Mouse (Mus musculus): ENCODE measurements around the gene Plin3. TPM values are rescaled to one million over a fixed set of nuclear protein-coding genes. Genes with fewer than 3 reads are reported as not detected.

The Plin3 gene
- total and polyA plus RNA-seq, 3 experiments = 6.6 to 13.1 TPM; not detected in 1

DNA sequence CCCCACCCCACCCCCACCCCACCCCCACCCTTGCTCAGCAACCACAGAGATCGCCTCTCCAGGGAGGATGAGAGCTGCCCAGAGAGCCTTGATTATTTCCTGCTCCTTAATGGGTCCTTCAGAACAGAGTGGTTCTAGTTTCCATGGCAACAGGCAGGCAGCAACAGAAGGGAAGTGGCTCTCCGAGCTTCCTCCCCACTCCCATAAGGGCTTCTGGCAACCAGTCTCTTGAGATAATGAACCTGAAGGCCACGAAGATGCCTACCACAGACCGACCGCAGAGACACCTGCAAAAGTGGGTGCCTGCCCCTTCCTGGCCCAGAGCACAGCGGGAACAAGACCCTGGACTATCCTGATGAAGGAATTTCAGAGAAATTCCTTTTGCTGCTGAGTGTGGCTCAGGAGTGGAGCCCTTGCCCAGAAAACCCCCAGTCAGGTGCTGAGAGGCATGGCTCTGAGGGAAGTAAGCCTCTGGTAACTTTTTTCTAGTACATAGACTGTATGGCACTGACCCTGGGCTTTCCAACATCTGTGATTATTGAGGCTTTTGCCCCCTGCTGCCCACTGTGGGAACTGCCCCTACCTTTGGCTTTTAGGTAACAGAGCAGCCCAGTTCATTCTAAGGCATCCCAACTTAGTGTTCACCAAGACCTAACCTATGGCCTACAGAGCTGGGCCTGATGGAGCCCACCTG is 41.4 kb downstream of the Plin3 start (continued):
- TF ChIP-seq MAX (IDR thresholded peaks at IDR 0.05; ENCODE audit: low read length) (no peak), POLR2A (IDR thresholded peaks at IDR 0.05; ENCODE audit: control insufficient read depth in 1 of 2, insufficient read depth in 1 of 2, low read depth in 1 of 2, low read length in 2 of 2, poor library complexity in 1 of 2) (no peak), RAD21 (IDR thresholded peaks at IDR 0.05; ENCODE audit: low read depth, low read length) (peak; percentile 54)

DNA sequence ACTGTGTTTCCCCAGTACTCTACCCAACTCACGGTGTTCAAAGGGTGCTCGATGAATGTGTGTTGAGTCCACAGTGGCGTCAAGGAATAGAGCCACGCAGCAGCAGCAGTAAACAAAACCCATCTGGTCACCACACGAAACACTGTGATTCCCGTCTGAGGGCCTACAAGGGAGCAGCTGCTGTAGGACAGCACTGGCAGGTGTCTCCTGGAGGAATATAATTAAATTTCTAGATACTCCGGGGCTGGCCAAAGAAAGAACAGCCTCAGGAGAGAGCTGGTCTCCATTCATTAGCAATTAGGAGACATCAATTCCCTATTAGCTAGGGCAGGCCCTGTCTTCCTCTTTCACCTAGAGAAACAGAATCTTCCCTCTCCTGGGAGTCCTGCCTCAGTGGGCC is 47.1 kb downstream of the Plin3 start:
- H3K4me3 ChIP-seq (ENCODE audit: control insufficient read depth in 1 of 2, insufficient read depth in 1 of 2, low read depth in 2 of 2, low read length in 2 of 2) = no peak overlapping the region
- H3K27ac ChIP-seq (ENCODE audit: control insufficient read depth, low read depth, low read length) = no peak overlapping the region
- no peaks in the 10 kb centered on the region for H3K9me3 ChIP-seq (replicated peaks; ENCODE audit: insufficient read depth, low read length)
- no peaks in the 10 kb centered on the region for H3K36me3 ChIP-seq (ENCODE audit: control insufficient read depth in 1 of 2, insufficient read depth in 2 of 2, low read length in 2 of 2)
- no peaks in the 10 kb centered on the region for H3K4me1 ChIP-seq (ENCODE audit: control insufficient read depth in 1 of 2, insufficient read depth in 2 of 2, low read length in 2 of 2)
- DNase-seq (ENCODE audit: low read depth, low spot score) = no peak
- TF ChIP-seq RAD21 (IDR thresholded peaks at IDR 0.05; ENCODE audit: low read depth, low read length) = no peak
- no peak for TF ChIP-seq CTCF (IDR thresholded peaks at IDR 0.05 in 2 of 3, conservative IDR thresholded peaks at IDR 0.05 in 1 of 3; ENCODE audit: control insufficient read depth in 1 of 3, insufficient read depth in 1 of 3, low read depth in 2 of 3, low read length in 3 of 3, poor library complexity in 1 of 3, severe bottlenecking in 1 of 3)
- no peak for TF ChIP-seq JUND (IDR thresholded peaks at IDR 0.05; ENCODE audit: low read depth, low read length)
- TF ChIP-seq USF2 (IDR thresholded peaks at IDR 0.05; ENCODE audit: borderline replicate concordance in 1 of 2, insufficient read depth in 1 of 2, low read depth in 1 of 2, low read length in 2 of 2) = no peak
- no peak for TF ChIP-seq RCOR1 (IDR thresholded peaks at IDR 0.05; ENCODE audit: low read depth, low read length)
- TF ChIP-seq MYC (IDR thresholded peaks at IDR 0.05; ENCODE audit: low read depth, low read length) = no peak
- no peak for TF ChIP-seq CHD1 (IDR thresholded peaks at IDR 0.05; ENCODE audit: low read depth, low read length)
- H3K27me3 ChIP-seq (ENCODE audit: control insufficient read depth in 1 of 2, insufficient read depth in 2 of 2, low read length in 2 of 2) = peaks cover 3 to 17% of the 10 kb centered on the region in 2 experiments; a peak in 3 of 4 replicates
- no peaks in the 10 kb centered on the region for H3K79me2 ChIP-seq (ENCODE audit: control insufficient read depth, insufficient read depth, low read length, poor library complexity)
- no peak overlapping the region for H3K9ac ChIP-seq (ENCODE audit: control insufficient read depth, low read depth, low read length, poor library complexity, severe bottlenecking)

DNA sequence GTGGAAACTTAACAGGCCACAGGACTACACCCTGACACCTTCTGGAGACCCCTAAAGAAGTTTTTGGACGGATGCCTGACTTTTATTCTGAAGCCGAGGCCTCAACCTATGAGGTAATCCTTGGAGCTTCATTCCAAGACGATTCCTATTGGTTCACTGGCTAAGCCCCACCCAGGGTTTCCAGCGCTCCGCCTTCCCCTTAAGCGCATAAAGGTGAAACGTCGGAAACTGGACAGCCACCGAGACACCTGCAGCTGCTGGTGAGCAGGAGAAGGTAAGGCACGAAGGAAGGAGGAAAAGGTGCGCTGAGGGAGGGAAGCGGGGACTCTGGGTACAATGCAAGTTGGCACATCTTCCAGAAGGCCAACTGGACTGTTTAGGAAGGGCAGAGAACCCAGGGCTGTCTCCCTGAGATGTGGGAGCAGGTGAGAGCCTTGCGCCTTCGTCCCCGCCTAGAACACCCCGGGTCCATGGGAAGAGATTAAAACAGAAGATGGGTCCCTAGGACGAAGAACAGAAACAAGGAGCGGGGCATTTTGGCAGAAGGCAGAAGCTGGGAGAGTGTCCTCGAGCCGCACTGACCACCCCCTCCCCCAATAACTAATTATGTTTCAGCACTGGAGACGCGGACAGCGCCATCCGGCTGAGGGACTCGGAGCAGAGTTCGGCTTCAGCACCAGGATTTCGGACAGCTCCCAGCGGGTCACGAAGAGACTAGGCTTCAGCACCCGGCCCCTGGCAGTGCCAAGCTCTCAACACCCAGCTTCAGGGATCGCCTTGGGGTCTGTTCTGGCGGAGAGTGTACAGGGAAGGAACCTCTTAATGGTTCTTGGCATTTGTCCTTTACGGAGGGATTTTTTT is 50.9 kb downstream of the Plin3 start:
- Histone ChIP-seq H3K36me3 (ENCODE audit: control insufficient read depth in 1 of 2, insufficient read depth in 2 of 2, low read length in 2 of 2) (no peaks in the 10 kb centered on the region), H3K9me3 (replicated peaks; ENCODE audit: insufficient read depth, low read length) (no peaks in the 10 kb centered on the region), H3K79me2 (ENCODE audit: control insufficient read depth, insufficient read depth, low read length, poor library complexity) (no peaks in the 10 kb centered on the region), H3K9ac (ENCODE audit: control insufficient read depth, low read depth, low read length, poor library complexity, severe bottlenecking) (no peak overlapping the region), H3K4me3 (ENCODE audit: control insufficient read depth in 1 of 2, insufficient read depth in 1 of 2, low read depth in 2 of 2, low read length in 2 of 2) (no peak overlapping the region), H3K27ac (ENCODE audit: control insufficient read depth, low read depth, low read length) (no peak overlapping the region), H3K27me3 (ENCODE audit: control insufficient read depth in 1 of 2, insufficient read depth in 2 of 2, low read length in 2 of 2) (peaks cover 0 to 17% of the 10 kb centered on the region in 2 experiments), H3K4me1 (ENCODE audit: control insufficient read depth in 1 of 2, insufficient read depth in 2 of 2, low read length in 2 of 2) (no peaks in the 10 kb centered on the region)
- TF ChIP-seq MXI1 (IDR thresholded peaks at IDR 0.05; ENCODE audit: low read depth, low read length) = peak; percentile 99
- TF ChIP-seq BHLHE40 (IDR thresholded peaks at IDR 0.05; ENCODE audit: borderline replicate concordance, low read depth, low read length) = no peak
- TF ChIP-seq CTCF (IDR thresholded peaks at IDR 0.05 in 2 of 3, conservative IDR thresholded peaks at IDR 0.05 in 1 of 3; ENCODE audit: control insufficient read depth in 1 of 3, insufficient read depth in 1 of 3, low read depth in 2 of 3, low read length in 3 of 3, poor library complexity in 1 of 3, severe bottlenecking in 1 of 3) = peak in 1 of 3 experiments; percentile 13; a peak in 1 of 6 replicates
- TF ChIP-seq SIN3A (IDR thresholded peaks at IDR 0.05; ENCODE audit: low read length) = peak; percentile 100
- DNase-seq (ENCODE audit: low read depth, low spot score) = peak; percentile 89

Measured in MEL (cell line).